Mouse (Mus musculus) T-helper 17 cell (primary cell): ENCODE data around the gene 4930469K13Rik.

Experiments used
- in situ Hi-C, 2 experiments: fragments of 300-600 bp; cut with MboI, MseI; formaldehyde crosslinking; loops; 1 replicate in 1 of 2; 2 replicates in 1 of 2; pipeline ENCODE4 v1.15.1; 2025; ENCODE audit warnings: high pct_unique_total_duplicates in 2 of 2

Gene 4930469K13Rik

DNA sequence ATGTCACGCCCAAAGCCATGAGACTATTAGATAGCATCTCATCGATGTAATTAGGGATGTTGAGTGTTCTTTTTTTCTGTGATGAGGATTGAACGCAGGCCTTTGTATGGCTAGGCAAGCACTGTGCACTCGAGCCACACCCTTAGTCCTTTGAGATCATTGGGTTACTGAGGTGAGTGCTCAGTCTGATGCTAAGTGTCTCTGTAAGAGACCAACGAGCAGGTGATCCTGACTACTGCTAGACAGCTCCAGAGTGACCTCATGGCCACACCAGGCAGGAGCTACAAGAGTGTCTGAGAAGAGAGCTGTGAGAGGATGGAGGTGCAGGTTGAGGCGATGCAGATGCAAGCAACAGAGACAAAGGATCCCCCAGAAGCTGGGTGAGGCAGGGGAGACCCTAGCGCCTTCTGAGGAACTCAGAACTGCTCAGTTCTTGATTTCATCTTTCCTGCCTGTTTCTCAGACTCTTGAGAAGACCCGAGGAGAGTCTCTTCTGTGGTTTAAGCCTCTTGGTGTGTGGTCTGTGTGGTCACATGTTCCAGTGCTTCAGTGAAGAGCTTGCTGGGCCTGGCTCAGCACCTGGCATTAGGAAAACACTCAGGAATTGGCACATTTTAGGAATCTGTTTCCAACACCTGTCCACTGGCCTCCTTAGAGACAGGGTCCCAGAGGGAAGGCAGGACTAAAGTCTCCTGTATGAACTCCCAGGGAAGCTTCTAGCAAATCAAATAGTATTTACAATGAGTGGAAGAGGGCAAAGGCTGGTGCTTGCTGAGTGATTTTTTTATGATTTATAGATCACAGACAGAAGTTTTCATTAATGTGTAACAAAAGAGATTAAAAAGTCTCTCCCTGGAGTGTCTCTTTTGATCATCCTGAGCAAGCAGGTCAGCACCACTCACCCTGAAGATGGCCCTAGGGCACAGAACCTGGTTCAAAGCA is 146.4 kb downstream of the 4930469K13Rik start:
- in situ Hi-C loops, result loop anchor here in 1 of 2 experiments (25.0 kb wide), 1 partner anchor 260 kb away; the partner anchor contains the start of gene Foxi1

DNA sequence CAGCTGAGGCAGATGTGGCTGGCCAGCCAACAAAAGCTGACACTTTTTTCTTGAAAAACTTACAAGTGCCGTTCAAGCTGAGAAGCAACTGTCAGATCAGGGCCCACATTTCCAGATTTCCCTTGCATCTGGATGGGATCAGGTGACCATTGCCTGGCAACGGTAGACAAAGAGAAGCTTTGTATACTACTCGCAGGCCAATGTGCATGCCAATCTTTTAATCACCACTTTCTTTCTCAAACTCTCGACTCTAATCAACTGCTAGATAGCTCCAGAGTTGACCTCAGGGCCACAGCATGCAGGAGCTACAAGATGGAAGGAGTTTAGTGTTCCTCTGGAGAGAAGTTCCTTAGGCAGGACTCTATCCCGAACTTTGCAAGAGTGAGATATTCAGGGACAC is 147.2 kb downstream of the 4930469K13Rik start:
- in situ Hi-C loops, result loop anchor here in 1 of 2 experiments (25.0 kb wide), 1 partner anchor 261 kb away; the partner anchor contains the start of gene Foxi1

DNA sequence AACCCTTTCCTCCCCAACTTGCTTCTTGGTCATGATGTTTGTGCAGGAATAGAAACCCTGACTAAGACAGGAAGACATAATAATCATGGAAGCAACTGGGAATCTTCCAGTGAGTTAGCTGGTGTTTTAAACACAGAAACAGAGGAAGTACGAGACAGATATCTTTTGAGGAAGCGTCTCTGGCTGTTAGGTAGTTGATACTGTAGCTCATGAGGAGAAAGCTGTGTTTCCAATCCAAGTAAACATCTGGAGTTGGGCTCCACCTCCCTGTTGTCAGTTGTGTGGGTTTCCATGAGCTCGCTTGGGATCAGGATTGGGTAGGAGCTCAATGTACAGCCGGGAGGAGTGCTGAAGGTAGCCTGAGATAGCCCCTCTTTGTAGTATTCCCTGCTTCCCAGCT is 151.9 kb downstream of the 4930469K13Rik start:
- in situ Hi-C loops, result loop anchor here in 1 of 2 experiments (10.0 kb wide), 2 partner anchors 118 to 738 kb away; no protein-coding TSS in a partner anchor

DNA sequence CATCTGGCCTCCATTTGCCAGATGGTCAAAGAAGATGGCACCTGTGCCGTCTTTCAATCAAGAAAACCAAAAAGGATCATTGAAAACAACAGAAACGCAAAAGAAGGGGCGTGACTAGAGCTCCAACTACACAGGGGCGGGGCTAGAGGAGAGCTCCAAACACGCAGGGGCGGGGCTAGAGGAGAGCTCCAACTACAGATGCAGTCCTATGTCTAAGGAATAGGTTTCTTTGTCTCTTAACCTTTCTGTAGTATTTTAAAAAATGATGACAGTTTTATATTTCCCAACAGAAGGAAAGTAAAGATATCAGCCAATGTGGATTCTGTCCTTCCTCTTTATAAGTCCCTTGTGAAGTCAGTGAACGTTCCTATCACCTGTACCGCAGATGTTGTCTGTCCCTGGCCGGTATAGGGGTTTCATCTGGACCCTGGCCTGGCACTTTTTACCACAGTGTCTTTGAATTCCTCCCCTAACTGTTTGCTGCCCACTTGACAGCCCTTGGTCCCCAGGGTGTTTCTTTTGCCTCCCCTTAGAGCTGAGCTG is 153.5 kb downstream of the 4930469K13Rik start:
- in situ Hi-C loops, result loop anchor here in 1 of 2 experiments (10.0 kb wide), 2 partner anchors 120 to 740 kb away; no protein-coding TSS in a partner anchor

DNA sequence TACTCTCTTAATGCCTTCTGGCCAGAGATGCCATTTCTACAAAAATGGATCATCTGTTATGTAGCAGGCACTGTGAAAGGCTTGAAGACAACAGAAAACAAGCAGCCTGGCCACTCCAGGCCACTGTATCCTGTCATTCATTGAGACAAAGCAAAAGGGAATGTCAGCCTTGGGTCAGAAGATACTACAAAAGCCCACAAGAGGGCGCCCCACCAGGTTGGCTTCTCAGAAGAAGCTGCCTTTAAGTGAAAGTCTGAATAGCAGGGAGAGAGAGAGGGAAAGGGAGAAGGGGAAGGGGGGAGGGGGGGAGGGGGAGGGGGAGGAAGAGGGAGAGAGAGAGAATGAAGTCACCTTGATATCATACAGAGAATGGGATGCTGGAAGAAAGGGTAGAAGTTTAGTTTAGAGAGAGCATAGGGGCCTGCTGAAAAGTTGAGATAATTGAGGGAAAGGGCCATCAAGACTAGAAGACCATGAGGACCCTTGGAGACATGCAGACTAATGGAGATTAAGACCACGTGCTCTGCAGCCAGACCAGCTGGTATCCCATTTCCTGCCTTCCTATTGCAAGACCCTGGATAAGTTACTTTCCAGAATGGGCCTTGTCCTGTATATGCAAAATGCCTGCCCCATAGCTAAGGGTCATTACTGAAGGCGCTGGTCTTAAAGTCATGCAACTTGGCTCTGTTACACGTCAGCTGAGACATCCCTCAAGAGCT is 154.1 kb downstream of the 4930469K13Rik start:
- in situ Hi-C loops, result loop anchor here in 1 of 2 experiments (10.0 kb wide), 2 partner anchors 121 to 741 kb away; no protein-coding TSS in a partner anchor

DNA sequence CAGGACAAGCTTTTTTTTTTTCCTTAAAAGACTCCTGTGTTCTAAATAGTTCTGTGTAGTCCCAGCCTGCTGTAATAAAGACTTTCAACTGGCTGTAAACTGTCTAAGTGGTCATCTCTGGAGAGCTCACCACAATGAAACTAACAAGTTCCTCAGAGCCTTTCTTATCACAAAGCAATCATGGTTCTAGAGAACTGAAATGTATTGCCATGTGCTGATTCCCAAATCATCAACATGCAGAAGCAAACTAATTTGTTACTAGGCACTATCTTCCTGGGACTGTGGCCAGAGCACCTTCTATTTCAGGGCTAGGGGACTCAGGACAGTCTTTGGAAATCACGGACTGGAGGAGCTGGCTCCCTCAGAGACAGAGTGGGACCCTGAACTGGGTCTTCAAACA is 154.8 kb downstream of the 4930469K13Rik start:
- in situ Hi-C loops, result loop anchor here in 1 of 2 experiments (10.0 kb wide), 2 partner anchors 121 to 741 kb away; no protein-coding TSS in a partner anchor

DNA sequence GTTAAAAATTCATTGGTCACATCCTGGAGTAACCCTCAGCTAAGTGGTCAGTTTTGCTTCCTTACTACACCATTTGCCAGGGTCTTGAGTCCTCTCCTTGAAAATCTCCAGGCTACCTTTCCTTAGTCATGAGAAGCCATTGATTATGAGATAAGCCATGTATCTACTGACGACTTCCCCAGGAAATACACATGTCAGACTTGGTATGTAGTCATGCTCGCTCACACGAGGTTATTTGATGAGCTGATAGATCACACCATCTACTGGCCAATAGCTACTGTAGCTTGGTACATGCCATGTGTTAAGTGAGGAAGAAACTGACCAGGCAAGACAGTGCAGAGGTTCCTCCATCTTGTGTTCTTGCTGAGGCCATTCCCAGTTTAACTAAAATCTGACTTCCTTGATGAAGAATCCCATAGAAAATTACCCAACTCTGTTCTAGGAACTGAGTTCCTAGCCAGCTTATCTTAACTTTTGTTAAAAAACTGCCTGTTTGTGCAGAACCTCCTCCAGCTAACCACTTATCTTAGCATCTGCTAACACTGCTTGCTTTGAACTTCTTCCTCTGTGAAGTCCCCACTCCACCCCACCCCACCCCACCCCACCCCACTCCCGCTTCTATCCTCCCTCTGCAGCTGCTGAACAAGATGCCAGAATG is 158.8 kb downstream of the 4930469K13Rik start:
- in situ Hi-C loops, result loop anchor here in 1 of 2 experiments (10.0 kb wide), 2 partner anchors 125 to 745 kb away; no protein-coding TSS in a partner anchor

DNA sequence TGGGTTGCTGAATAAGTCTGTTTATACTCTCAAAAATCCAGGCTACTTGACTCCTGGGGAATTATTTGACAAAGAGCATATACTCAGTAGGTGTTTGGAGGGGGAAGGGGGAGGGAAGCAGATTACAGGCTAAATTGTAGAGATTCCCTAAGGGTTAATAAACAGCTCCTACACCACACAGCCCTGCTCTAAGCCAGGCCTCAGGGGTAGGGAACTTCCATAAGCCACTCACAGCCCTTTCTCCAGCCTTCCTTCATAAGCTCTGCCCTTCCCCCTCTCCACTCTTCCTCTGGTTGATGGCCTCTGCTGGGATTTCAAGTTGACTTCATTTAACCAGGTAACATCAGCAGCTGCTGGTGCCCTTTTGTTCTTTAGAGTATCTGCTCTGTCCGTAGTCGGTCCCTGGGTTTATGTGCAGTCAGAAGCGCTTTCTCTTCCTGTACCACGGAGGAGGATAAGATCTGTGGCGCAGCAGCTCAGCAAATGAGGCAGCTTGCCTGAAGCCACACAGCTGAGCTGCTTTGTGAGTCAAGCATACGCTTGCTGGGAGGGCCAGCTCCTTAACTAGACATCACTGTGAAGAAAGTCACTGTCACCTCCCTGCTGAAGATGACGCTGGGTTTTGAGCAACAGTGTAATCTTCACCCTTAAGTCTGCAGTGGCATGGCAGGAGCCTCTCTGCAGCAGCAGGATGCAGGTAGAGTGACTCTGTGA is 159.6 kb downstream of the 4930469K13Rik start:
- in situ Hi-C loops, result no loop called here

DNA sequence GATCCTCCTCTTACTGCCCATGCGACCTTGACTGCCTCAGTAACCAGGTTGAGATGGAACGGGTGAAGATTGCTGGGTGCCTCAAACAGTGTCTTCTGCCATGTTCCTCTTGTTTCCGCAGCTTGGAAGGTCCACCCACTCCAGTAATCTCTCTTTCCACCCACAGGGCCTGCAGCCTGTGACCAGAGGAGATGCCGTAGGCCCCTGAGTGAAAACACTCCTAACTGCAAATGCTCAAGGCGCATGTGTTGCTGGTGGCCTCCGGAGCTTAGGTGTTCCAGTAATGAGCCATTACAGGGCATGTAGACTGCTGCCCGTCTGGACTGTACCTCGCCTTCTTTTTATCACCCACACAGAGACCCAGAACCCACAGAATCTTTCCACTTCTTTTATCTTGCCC is 160.7 kb downstream of the 4930469K13Rik start:
- in situ Hi-C loops, result no loop called here

DNA sequence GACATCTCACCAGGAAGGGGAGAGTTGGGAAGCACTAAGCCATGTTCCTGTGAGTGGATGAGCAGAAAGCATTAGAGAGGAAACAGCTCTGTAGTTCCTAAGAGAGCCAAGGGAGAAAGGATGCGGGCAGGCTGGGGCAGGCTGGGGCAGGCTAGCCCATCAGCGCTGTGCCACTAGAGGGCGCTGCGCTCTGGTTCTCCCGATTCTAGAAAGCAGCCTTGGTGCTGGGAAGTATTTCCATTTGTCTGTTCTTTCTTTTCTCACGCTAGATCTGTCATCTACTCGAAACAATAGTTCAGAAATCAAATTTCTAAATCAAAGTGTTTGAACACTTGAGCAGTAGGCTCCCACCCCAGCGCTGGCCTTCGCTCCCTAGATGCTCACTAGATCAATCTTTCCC is 164.1 kb downstream of the 4930469K13Rik start:
- in situ Hi-C loops, result loop anchor here in 1 of 2 experiments (5.0 kb wide), 1 partner anchor 73 kb away; no protein-coding TSS in a partner anchor

DNA sequence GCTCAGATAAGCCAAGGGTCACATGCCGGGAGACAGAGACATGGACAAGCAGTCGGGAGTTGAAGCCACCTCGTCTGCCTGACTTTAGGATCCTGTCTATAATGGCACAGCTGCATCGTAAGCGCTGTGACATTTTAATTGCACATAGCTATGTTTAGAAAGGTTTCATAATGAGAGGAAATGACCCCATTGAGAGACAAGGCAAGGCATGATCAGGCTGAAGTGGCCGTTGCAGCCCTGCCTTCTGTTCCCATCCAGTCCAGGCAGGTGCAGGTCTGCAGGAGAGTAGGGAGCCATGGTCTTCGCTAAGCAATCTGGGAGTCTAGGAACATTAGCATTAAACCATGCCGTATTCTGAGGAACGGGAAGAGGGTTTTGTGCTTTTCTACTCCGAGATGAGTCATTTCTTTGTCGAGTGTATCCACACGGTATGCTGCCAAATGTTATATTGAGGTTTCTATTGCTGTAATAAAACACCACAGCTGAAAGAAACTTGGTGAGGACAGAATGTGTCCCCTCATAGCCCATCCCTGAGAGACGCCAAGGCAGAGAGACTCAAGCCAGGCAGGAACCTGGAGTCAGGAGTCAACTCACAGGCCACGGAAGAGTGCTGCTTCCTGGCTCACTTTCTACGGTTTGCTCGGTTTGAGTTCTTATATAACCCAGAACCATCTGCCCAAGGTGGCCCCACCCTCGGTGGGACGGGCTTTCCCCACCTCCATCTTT is 165.8 kb downstream of the 4930469K13Rik start:
- in situ Hi-C loops, result loop anchor here in 1 of 2 experiments (5.0 kb wide), 1 partner anchor 75 kb away; no protein-coding TSS in a partner anchor

DNA sequence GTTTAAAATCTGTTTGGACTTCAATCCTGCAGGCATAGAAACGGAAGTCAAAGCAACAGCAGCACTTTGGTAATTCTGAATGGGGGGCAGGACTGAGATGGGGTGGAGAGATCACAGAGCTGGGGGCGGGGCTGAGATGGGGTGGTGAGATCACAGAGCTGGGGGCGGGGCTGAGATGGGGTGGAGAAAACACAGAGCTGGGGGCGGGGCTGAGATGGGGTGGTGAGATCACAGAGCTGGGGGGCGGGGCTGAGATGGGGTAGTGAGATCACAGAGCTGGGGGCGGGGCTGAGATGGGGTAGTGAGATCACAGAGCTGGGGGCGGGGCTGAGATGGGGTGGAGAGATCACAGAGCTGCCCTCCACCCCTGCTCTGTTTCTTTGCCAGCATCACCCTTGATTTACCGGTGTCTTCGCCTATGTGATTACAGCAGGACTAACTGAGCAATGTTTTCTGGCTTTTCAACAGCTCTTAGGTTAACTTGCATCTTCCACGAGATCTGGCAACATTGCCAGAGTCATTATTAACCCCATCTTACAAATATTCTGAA is 166.4 kb downstream of the 4930469K13Rik start:
- in situ Hi-C loops, result loop anchor here in 1 of 2 experiments (5.0 kb wide), 1 partner anchor 75 kb away; no protein-coding TSS in a partner anchor

DNA sequence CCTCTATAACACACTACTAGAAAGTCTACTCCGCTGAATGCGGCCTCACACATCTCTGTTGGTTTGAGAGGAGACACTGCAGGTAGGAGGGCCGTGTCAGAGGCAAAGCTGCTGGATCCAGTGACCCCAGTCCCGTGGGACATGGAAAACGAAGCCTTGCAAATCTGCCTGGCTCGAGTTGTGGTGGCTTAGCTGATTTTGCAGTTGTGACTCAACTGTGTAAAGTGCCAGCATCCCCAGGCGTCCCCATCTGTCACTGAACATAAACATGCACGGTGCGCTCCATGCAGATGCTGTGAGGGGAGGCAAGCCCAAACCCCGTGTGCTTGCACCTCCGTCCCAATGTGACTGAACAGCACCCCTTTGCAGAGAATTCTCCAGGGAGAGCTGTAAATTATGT is 168.9 kb downstream of the 4930469K13Rik start:
- in situ Hi-C loops, result loop anchor here in 1 of 2 experiments (10.0 kb wide), 1 partner anchor 1785 kb away; no protein-coding TSS in a partner anchor

DNA sequence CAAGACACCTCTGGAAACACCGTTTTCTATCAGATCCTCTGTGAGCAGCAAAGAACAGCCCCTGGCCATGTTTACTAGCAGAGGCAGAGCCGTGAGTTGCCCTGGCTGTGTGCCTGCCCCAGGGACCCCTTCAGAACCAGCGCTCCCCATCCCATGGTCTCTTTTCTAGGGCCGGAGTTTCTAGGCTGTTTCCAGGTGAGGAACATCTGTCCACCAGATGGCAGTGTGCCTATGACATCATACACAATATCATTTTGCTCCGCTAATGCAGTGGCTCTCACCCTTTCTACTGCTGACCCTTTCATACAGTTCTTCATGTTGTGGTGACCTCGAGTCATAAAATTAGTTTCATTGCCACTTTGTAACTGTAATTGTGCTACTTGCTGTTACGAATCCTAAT is 169.7 kb downstream of the 4930469K13Rik start:
- in situ Hi-C loops, result loop anchor here in 1 of 2 experiments (10.0 kb wide), 1 partner anchor 1784 kb away; no protein-coding TSS in a partner anchor

DNA sequence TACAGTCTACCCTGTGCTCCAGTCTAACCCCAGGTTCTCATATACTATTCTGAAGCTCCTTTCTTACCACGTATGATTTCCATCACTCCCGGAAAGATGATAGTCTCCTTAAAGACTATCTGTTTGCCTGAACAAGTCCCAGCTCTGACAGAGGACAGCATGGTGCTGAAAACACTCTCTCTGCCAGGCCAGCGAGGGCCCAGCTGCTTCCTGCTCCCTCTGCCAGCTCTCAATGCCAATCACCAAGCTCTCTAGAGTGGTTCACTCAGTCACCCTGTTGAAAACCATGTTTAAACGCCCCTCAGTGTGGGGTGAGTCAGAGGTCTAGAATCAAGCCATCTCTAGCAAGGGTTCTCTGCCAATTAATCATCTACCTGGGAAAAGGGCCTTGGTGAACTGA is 170.5 kb downstream of the 4930469K13Rik start:
- in situ Hi-C loops, result loop anchor here in 1 of 2 experiments (10.0 kb wide), 1 partner anchor 1783 kb away; no protein-coding TSS in a partner anchor

DNA sequence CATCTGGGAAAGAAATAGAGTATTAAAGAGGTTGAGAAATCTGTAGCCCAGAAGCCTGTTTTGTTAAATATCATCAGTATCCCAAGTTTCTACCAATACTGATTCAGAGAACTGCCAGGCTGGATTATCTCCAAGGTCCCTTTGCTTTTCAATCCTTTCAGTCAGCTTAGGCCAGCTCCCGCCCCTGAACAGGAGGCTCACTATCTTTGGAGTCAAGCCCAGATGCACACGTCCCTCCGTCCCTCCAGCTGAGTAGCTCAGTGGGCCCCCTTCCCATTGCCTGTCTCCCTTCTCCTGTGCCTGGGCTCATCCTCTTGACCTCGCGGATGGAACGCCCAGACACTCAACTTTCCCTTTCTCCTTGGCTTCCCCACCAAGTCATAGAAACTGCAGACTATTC is 171.0 kb downstream of the 4930469K13Rik start:
- in situ Hi-C loops, result loop anchor here in 1 of 2 experiments (10.0 kb wide), 1 partner anchor 1783 kb away; no protein-coding TSS in a partner anchor

DNA sequence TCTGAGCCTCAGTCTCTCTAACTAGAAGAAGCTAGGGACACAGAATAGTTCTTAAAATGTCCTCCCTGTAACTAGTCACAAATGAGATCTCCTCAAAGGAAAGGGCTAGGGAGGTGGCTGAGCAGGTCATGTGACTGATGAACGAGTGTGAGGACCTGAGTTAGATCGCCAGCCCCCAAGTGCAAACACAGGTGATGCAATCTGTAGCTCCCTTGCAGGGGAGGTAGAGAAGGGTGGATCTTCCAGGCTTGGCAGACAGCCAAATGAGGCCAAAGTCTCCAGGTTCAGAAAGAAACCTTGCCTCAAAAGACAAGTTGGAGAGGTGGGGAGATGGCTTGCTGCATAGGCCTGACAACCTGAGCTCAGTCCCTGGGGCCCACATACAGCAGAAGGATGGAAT is 171.8 kb downstream of the 4930469K13Rik start:
- in situ Hi-C loops, result loop anchor here in 1 of 2 experiments (10.0 kb wide), 1 partner anchor 1782 kb away; no protein-coding TSS in a partner anchor

DNA sequence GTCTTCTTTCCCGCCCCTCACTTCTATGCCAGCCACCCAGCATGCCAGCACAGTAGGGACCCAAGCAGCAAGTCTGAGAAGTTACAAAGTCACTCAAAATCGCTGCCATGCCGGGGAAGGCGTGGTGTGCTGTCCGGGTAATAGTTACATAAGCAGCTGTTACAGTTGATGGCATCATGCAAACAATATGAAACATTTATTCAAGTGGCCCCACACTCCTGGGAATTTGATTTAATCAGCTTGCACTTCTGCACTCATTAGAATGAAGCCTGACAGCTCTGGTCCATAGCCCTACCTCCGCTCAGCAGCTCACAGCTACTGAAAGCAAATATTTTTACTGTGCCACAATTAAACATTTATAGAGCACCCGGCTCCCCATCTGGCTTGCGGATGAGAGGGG is 172.6 kb downstream of the 4930469K13Rik start:
- in situ Hi-C loops, result loop anchor here in 1 of 2 experiments (10.0 kb wide), 1 partner anchor 1781 kb away; no protein-coding TSS in a partner anchor
